Mouse (Mus musculus) myocyte (in vitro differentiated cells): ENCODE measurements around the gene Awat2. TPM values are rescaled to one million over a fixed set of nuclear protein-coding genes. Genes with fewer than 3 reads are reported as not detected.

Experiments
- H3K27me3 ChIP-seq: one replicate; pipeline ENCODE4 v1.6.1; 2011; ENCODE audit not compliant: control insufficient read depth, insufficient read depth, insufficient read length
- H3K36me3 ChIP-seq: one replicate; pipeline ENCODE4 v1.6.1; 2011; ENCODE audit not compliant: control insufficient read depth, insufficient read depth
- H3K4me2 ChIP-seq: one replicate; pipeline ENCODE4 v1.6.1; 2011; ENCODE audit warnings: low read depth, control low read depth
- H3K4me3 ChIP-seq: one replicate; pipeline ENCODE4 v1.5.1; 2011; ENCODE audit warnings: mild to moderate bottlenecking, control low read depth, moderate library complexity
- H3K79me2 ChIP-seq: one replicate; pipeline ENCODE4 v1.6.1; 2011; ENCODE audit not compliant: control insufficient read depth, insufficient read depth
- H3ac ChIP-seq: one replicate; pipeline ENCODE4 v1.6.1; 2011; ENCODE audit not compliant: control insufficient read depth, insufficient read length
- CEBPB ChIP-seq: IDR thresholded peaks from 2 replicates; pipeline ENCODE4 v1.6.1; 2011; ENCODE audit warnings: mild to moderate bottlenecking, moderate library complexity; ENCODE audit not compliant: poor library complexity, insufficient read depth, severe bottlenecking
- E2F4 ChIP-seq: IDR thresholded peaks from one replicate; pipeline ENCODE4 v1.6.1; 2011; ENCODE audit warnings: mild to moderate bottlenecking, control low read depth, moderate library complexity; ENCODE audit not compliant: insufficient read depth
- MAX ChIP-seq: IDR thresholded peaks from one replicate; pipeline ENCODE4 v1.6.1; 2011; ENCODE audit warnings: low read depth, mild to moderate bottlenecking, control low read depth
- MYOD1 ChIP-seq, 3 experiments: IDR thresholded peaks; one replicate each; pipeline ENCODE4 v1.6.1; 2011; ENCODE audit warnings: control low read depth in 2 of 3, low read depth in 2 of 3, mild to moderate bottlenecking in 2 of 3, moderate library complexity in 1 of 3; ENCODE audit not compliant: insufficient read length in 2 of 3, control insufficient read depth in 1 of 3
- MYOG ChIP-seq, 3 experiments: IDR thresholded peaks; one replicate each; pipeline ENCODE4 v1.6.1; 2011; ENCODE audit warnings: control low read depth in 2 of 3, low read depth in 2 of 3, mild to moderate bottlenecking in 2 of 3; ENCODE audit not compliant: insufficient read length in 2 of 3, control insufficient read depth in 1 of 3, insufficient read depth in 1 of 3
- POLR2A ChIP-seq: IDR thresholded peaks from one replicate; pipeline ENCODE4 v1.6.1; 2011; ENCODE audit warnings: low read depth, mild to moderate bottlenecking, control low read depth, moderate library complexity; ENCODE audit not compliant: insufficient read length
- POLR2AphosphoS2 ChIP-seq: IDR thresholded peaks from one replicate; pipeline ENCODE4 v1.6.1; 2011; ENCODE audit warnings: low read depth, control low read depth; ENCODE audit not compliant: insufficient read length
- REST ChIP-seq: IDR thresholded peaks from one replicate; pipeline ENCODE4 v1.6.1; 2011; ENCODE audit warnings: mild to moderate bottlenecking, control low read depth, moderate library complexity; ENCODE audit not compliant: insufficient read depth, insufficient read length
- SRF ChIP-seq: IDR thresholded peaks from one replicate; pipeline ENCODE4 v1.6.1; 2011; ENCODE audit warnings: low read depth; ENCODE audit not compliant: control insufficient read depth, insufficient read length
- TCF12 ChIP-seq: IDR thresholded peaks from one replicate; pipeline ENCODE4 v1.6.1; 2011; ENCODE audit warnings: mild to moderate bottlenecking, control low read depth; ENCODE audit not compliant: poor library complexity, insufficient read depth, severe bottlenecking
- TCF3 ChIP-seq: IDR thresholded peaks from one replicate; pipeline ENCODE4 v1.6.1; 2011; ENCODE audit warnings: low read depth, control low read depth; ENCODE audit not compliant: insufficient read length
- USF1 ChIP-seq: IDR thresholded peaks from one replicate; pipeline ENCODE4 v1.6.1; 2011; ENCODE audit warnings: low read depth, mild to moderate bottlenecking, control low read depth, moderate library complexity
- polyA plus RNA-seq: library from polyadenylated mRNA; unstranded; fragments of >200 nt; fragmentation: generic; extraction: Trizol; gene quantifications from one replicate; pipeline ENCODE4 v1.2.1, GENCODE M21; 2012; ENCODE audit warnings: missing spikeins

The Awat2 gene
- polyA plus RNA-seq, 1 experiment = 0.40 TPM

DNA sequence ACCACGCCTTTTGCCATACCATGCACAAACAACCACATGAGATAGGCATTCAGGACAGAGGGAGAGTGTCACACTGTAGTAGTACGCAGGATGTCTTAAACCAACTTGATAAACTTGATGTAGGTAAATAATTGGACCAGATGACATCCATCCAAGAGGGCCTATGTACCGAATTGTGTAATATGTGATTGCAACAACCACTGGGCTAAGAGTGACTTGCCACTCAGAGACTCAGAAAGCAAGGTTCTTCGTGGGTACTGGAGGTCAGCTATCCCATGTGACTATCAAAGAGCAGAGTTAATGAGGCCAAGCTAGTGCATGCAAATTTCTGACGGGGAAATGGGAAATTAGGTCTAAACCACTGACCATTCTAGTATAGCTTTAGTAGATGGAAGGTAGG is 40.9 kb downstream of the Awat2 start:
- Histone ChIP-seq H3K4me2 (no peak overlapping the region), H3K79me2 (no peaks in the 10 kb centered on the region), H3K4me3 (no peak overlapping the region), H3K27me3 (no peaks in the 10 kb centered on the region), H3ac (no peak overlapping the region), H3K36me3 (no peaks in the 10 kb centered on the region)
- TF ChIP-seq TCF12 = no peak
- no peak for TF ChIP-seq MYOD1 (IDR thresholded peaks at IDR 0.05; ENCODE audit: control insufficient read depth in 1 of 3, insufficient read length in 2 of 3, low read depth in 2 of 3)
- no peak for TF ChIP-seq REST
- TF ChIP-seq POLR2AphosphoS2 = no peak
- no peak for TF ChIP-seq CEBPB
- TF ChIP-seq MYOG (IDR thresholded peaks at IDR 0.05; ENCODE audit: control insufficient read depth in 1 of 3, insufficient read depth in 1 of 3, insufficient read length in 2 of 3, low read depth in 2 of 3) = no peak
- TF ChIP-seq SRF = no peak
- TF ChIP-seq POLR2A = no peak
- no peak for TF ChIP-seq E2F4
- no peak for TF ChIP-seq MAX
- no peak for TF ChIP-seq USF1
- no peak for TF ChIP-seq TCF3

DNA sequence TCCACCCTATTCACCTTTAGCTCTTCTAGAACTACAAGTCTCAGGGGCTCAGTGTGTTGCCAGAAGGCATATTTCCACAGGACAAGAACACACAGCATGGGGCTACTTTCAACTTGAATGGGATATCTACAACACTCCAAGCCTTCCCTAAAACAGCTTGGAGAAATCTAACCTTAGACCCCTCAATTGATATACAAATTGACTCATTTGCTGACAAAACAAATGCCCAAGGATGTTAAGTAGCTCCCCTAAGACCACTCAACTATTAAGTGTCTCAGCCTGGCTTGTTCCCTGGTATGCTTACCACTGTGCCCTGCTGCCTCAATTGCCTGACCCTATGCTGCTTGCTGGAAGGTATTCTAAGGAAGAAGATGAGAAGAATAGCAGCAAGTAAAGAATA is 41.6 kb downstream of the Awat2 start:
- no peaks in the 10 kb centered on the region for H3K27me3 ChIP-seq
- H3K79me2 ChIP-seq = no peaks in the 10 kb centered on the region
- no peak for TF ChIP-seq REST
- no peak for TF ChIP-seq SRF
- no peak for TF ChIP-seq MYOG (IDR thresholded peaks at IDR 0.05; ENCODE audit: control insufficient read depth in 1 of 3, insufficient read depth in 1 of 3, insufficient read length in 2 of 3, low read depth in 2 of 3)
- no peak for TF ChIP-seq POLR2AphosphoS2
- no peak for TF ChIP-seq TCF12
- no peak for TF ChIP-seq USF1
- TF ChIP-seq MAX = no peak
- no peak for TF ChIP-seq TCF3
- no peak for TF ChIP-seq MYOD1 (IDR thresholded peaks at IDR 0.05; ENCODE audit: control insufficient read depth in 1 of 3, insufficient read length in 2 of 3, low read depth in 2 of 3)
- no peak for TF ChIP-seq E2F4
- no peak for TF ChIP-seq CEBPB
- no peak for TF ChIP-seq POLR2A
- H3K4me3 ChIP-seq = no peak overlapping the region
- no peak overlapping the region for H3ac ChIP-seq
- H3K36me3 ChIP-seq = no peaks in the 10 kb centered on the region
- no peak overlapping the region for H3K4me2 ChIP-seq

DNA sequence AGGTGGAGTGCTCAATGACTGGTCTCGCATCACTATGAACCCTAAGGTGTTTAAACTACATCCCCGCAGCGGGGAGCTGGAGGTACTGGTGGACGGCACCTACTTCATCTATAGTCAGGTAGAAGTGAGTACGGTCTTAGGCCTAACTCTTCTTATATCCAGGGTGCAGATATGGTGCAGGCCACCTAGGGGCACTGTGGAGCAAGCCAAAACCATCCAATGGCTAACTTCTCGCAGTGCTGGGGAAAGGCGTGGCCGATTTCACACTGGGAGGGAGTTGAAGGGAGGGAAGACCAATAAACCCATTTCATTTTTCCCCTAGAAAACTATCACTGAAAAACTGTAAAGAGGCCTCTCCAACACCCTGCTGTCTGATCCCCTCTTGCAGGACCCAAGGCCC is 47.5 kb downstream of the Awat2 start:
- Histone ChIP-seq H3ac (no peak overlapping the region), H3K36me3 (no peaks in the 10 kb centered on the region), H3K79me2 (no peaks in the 10 kb centered on the region), H3K4me2 (no peak overlapping the region), H3K4me3 (no peak overlapping the region), H3K27me3 (no peaks in the 10 kb centered on the region)
- TF ChIP-seq TCF12 (no peak), MAX (no peak), MYOD1 (IDR thresholded peaks at IDR 0.05; ENCODE audit: control insufficient read depth in 1 of 3, insufficient read length in 2 of 3, low read depth in 2 of 3) (no peak), CEBPB (no peak), MYOG (IDR thresholded peaks at IDR 0.05; ENCODE audit: control insufficient read depth in 1 of 3, insufficient read depth in 1 of 3, insufficient read length in 2 of 3, low read depth in 2 of 3) (no peak), REST (no peak), POLR2A (no peak), E2F4 (no peak), TCF3 (no peak), USF1 (no peak), POLR2AphosphoS2 (no peak), SRF (no peak)

DNA sequence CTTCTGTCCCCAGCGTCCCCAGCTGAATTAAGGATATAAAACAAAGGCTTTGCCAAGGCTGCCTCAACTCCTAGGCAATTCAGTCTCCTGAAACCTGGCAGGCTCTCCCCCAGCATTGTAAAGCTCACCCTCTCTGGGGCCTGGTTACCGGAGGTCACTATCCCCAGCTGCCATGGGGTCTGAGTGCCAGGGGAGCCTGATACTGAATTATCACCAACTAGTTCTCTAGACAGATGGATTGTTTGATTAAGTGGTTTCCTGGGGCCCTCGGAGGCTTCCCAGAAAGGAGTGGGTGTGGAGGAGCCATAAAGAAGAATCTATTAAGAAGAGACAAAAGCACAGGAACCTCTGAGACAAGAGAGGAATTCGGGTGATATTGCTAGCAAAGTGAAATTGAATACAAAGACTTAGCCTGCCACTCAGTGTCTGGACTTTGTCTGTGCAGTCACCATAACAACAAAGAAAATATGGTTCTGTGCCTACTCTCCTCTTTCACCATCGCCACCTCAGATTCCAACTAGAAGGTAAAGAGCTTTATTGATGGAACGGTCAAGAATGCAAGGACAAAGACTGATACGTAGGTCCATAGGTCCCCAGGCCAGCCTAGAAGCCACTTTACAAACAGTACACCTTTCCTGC is 48.2 kb downstream of the Awat2 start:
- no peak overlapping the region for H3ac ChIP-seq
- no peaks in the 10 kb centered on the region for H3K36me3 ChIP-seq
- TF ChIP-seq POLR2AphosphoS2 (no peak), TCF3 (no peak), E2F4 (no peak), MYOD1 (IDR thresholded peaks at IDR 0.05; ENCODE audit: control insufficient read depth in 1 of 3, insufficient read length in 2 of 3, low read depth in 2 of 3) (no peak), TCF12 (no peak), REST (no peak), MAX (no peak), MYOG (IDR thresholded peaks at IDR 0.05; ENCODE audit: control insufficient read depth in 1 of 3, insufficient read depth in 1 of 3, insufficient read length in 2 of 3, low read depth in 2 of 3) (no peak), USF1 (no peak), CEBPB (no peak), SRF (no peak), POLR2A (no peak)
- H3K4me2 ChIP-seq = no peak overlapping the region
- H3K27me3 ChIP-seq = no peaks in the 10 kb centered on the region
- no peaks in the 10 kb centered on the region for H3K79me2 ChIP-seq
- H3K4me3 ChIP-seq = no peak overlapping the region
